ENCODE assay signal across 10 mouse cellular contexts in genomic region chr3:59312610-59313009, GRCm38 (mm10). TPM values are rescaled to one million over a fixed set of nuclear protein-coding genes. Genes with fewer than 3 reads are reported as not detected.
DNase-seq lines count a peak whose midpoint lies in the region; ATAC-seq and TF ChIP-seq lines count a peak whose summit lies in the region.
"Had no signal": no experiment of that assay in that cellular context is flagged by ENCODE, and none has a peak within 500 bp of the region (broad histone marks: within the 10 kb centered on the region; RNA-seq: fewer than 3 reads in every experiment).

No protein-coding gene starts in this region.

- peak; percentile 96 for ATAC-seq in Patski
- ATAC-seq in CD4-positive, CD25-positive, alpha-beta regulatory T cell, adult 4 months = no peak

- in situ Hi-C loops in Patski (cut with MboI; ENCODE audit: low pct_unique_long_range_greater_than_20kb) = no loop called here

- H3K4me3 ChIP-seq in kidney, adult 2 months (ENCODE audit: insufficient read depth, low read depth, low read length) = no peak overlapping the region
- H3K4me3 ChIP-seq: midbrain, embryonic 10.5 days had no signal

- TF ChIP-seq POLR2A in kidney, adult 2 months (IDR thresholded peaks at IDR 0.05; ENCODE audit: low read depth, low read length) = no peak

- H3K27me3 ChIP-seq in Patski = no peaks in the 10 kb centered on the region
- no peaks in the 10 kb centered on the region for H3K27me3 ChIP-seq in kidney, adult 2 months (replicated peaks; ENCODE audit: control insufficient read depth, insufficient read depth, low read length)

- CTCF ChIA-PET in Patski (lab: Charles Lee) = interaction anchor here (1.0 to 4.3 kb wide), 2 partner anchors 8 to 20 kb away, joined by 3 to 27 read pairs; no protein-coding TSS in a partner anchor

- no peak overlapping the region for H3K27ac ChIP-seq in kidney, adult 2 months (ENCODE audit: insufficient read depth, low read depth, low read length)
- H3K27ac ChIP-seq: kidney, postnatal 0 days; midbrain, embryonic 10.5 days had no signal

- POLR2A ChIA-PET in Patski (lab: Charles Lee) = interaction anchor here (1.5 kb wide), 1 partner anchor 8 kb away, joined by 4 read pairs; no protein-coding TSS in a partner anchor

- TF ChIP-seq CTCF in Patski (IDR thresholded peaks at IDR 0.05) = no peak
- TF ChIP-seq CTCF in kidney, adult 2 months (conservative IDR thresholded peaks at IDR 0.05; ENCODE audit: insufficient read depth, insufficient read length, low read depth, low read length) = no peak

- intact Hi-C loops in left cerebral cortex, postnatal 4 days (cut with DNase I) = no loop called here

- H3K36me3 ChIP-seq in kidney, adult 2 months (ENCODE audit: control insufficient read depth, insufficient read depth, low read length) = no peaks in the 10 kb centered on the region

- peak; percentile 37 for DNase-seq in left cerebral cortex, adult 11 months (ENCODE audit: low spot score)
- no peak for DNase-seq in left cerebral cortex, postnatal 4 days
- DNase-seq in Patski (ENCODE audit: low read depth, low spot score) = no peak
- peak; percentile 90 for DNase-seq in brain, adult 2 months (ENCODE audit: low read depth, low spot score)
- DNase-seq in lung, postnatal 14 days = peak; percentile 12
- no peak for DNase-seq in kidney, adult 2 months
- no peak for DNase-seq in urinary bladder, postnatal 10 days (ENCODE audit: low spot score)

- H3K4me1 ChIP-seq in kidney, adult 2 months (ENCODE audit: control insufficient read depth, insufficient read depth, low read length) = no peaks in the 10 kb centered on the region
- H3K4me1 ChIP-seq: midbrain, embryonic 10.5 days had no signal

- WGBS in kidney, adult 2 months = 84% methylated on average over 10 of the region's 10 CpGs

RNA-seq across cellular contexts. Expression of gene Igsf10, which starts 31.6 kb away (rescaled TPM):
- total RNA-seq in left cerebral cortex, postnatal 4 days (2021) = 1 to 10 TPM; 7.4 to 7.9 TPM
- polyA plus RNA-seq in Patski (2021) = 2.6 TPM
- polyA plus RNA-seq in kidney, adult 2 months (2012; rRNA removed) = 0.48 and 0.62 TPM in 2 replicates
- polyA plus RNA-seq in CD4-positive, CD25-positive, alpha-beta regulatory T cell, adult 4 months (2017; shearing (Covaris generic)) = not detected

RNA-seq across cellular contexts. Expression of gene P2ry12, which starts 49.9 kb away (rescaled TPM):
- total RNA-seq in left cerebral cortex, postnatal 4 days (2021) = 10 to 100 TPM; 10.0 to 13.5 TPM
- not detected for polyA plus RNA-seq in Patski (2021)
- 0.75 and 1.5 TPM in 2 replicates for polyA plus RNA-seq in kidney, adult 2 months (2012; rRNA removed)
- under 1 TPM in 1 of 2 experiments, not detected in 1; 0.48 TPM for polyA plus RNA-seq in CD4-positive, CD25-positive, alpha-beta regulatory T cell, adult 4 months (2017; shearing (Covaris generic))

Comparison
In these comparisons a context has a peak if more than half of its experiments do, and no peak if none do; other contexts are left out.
1. DNase-seq: peak in left cerebral cortex, adult 11 months (single experiment), brain, adult 2 months (single experiment) and lung, postnatal 14 days (single experiment); none in left cerebral cortex, postnatal 4 days (single experiment), Patski (single experiment), kidney, adult 2 months (single experiment) and urinary bladder, postnatal 10 days (single experiment).